ENCODE assay signal across 12 mouse cellular contexts in the genomic region with DNA sequence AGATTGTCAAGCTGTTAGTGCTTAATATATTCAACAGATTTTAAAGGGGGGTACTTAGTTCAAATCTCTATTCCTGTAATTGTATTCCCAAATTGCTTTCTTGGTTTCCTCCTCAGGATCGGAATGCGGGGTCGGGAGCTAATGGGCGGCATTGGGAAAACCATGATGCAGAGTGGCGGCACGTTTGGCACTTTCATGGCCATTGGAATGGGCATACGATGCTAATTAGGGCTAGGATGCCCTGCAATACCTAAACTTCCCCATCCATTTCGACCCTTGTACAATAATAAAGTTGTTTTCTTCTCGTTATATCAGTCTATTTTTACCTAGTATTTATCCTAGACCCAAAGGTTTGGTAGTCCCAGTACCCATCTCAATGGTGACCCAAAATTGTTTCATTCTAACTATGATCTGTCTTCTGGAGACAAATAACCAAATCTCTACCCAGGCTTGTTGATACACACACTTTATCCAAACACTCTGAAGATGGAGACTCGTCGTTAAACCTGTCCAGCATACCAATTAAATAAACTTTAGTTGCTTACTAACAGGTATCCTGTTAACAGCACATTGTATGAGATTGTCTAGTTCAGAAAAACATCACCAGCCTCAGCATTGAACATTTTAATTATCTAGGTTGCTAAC. TPM values are rescaled to one million over a fixed set of nuclear protein-coding genes. Genes with fewer than 3 reads are reported as not detected.
DNase-seq lines count a peak whose midpoint lies in the region; ATAC-seq and TF ChIP-seq lines count a peak whose summit lies in the region.
"Had no signal": no experiment of that assay in that cellular context is flagged by ENCODE, and none has a peak within 500 bp of the region (broad histone marks: within the 10 kb centered on the region; RNA-seq: fewer than 3 reads in every experiment).

No protein-coding gene starts in this region.

- 53% methylated on average over 11 of the region's 11 CpGs for WGBS in lung, embryonic 16.5 days
- WGBS in lung, postnatal 0 days = 51% methylated on average over 11 of the region's 11 CpGs
- WGBS in limb, embryonic 10.5 days = 68% methylated on average over 11 of the region's 11 CpGs
- 56% methylated on average over 11 of the region's 11 CpGs for WGBS in stomach, embryonic 15.5 days
- WGBS in thymus, adult 2 months = 90% methylated on average over 11 of the region's 11 CpGs

- H3K9ac ChIP-seq in lung, embryonic 16.5 days (ENCODE audit: low read length) = 0 out of 2 replicates have a peak overlapping the region, but pooled peaks have one; percentile 35
- no peak overlapping the region for H3K9ac ChIP-seq in lung, postnatal 0 days (replicated peaks; ENCODE audit: low read depth)
- no peak overlapping the region for H3K9ac ChIP-seq in stomach, embryonic 15.5 days

- no peak for TF ChIP-seq EP300 in lung, postnatal 0 days (IDR thresholded peaks at IDR 0.05)

- ATAC-seq in erythroblast, adult 5-6 weeks (replicated peaks; ENCODE audit: low FRiP score, poor library complexity, severe bottlenecking) = no peak
- ATAC-seq in lung, embryonic 16.5 days (ENCODE audit: low read depth) = no peak
- no peak for ATAC-seq in lung, postnatal 0 days
- no peak for ATAC-seq in stomach, embryonic 15.5 days (ENCODE audit: insufficient read depth, low FRiP score, low read depth)

- DNase-seq in lung, postnatal 0 days (ENCODE audit: low spot score) = no peak
- no peak for DNase-seq in limb, embryonic 10.5 days (ENCODE audit: low spot score)
- no peak for DNase-seq in embryo, embryonic 10.5 days (ENCODE audit: low spot score)
- no peak for DNase-seq in thymus, adult 2 months
- DNase-seq: adrenal gland, adult 8-10 months; kidney, adult 9 months; lung, postnatal 4 days; spleen, adult 18-20 months had no signal

- peak overlapping the region; percentile 71 for H3K4me2 ChIP-seq in lung, embryonic 16.5 days (ENCODE audit: low read depth, low read length)
- no peak overlapping the region for H3K4me2 ChIP-seq in lung, postnatal 0 days (replicated peaks; ENCODE audit: low read depth, low read length)
- H3K4me2 ChIP-seq in stomach, embryonic 15.5 days = peak overlapping the region; percentile 86

- H3K27me3 ChIP-seq in erythroblast, embryonic 14.5 days (ENCODE audit: control insufficient read depth) = no peaks in the 10 kb centered on the region
- H3K27me3 ChIP-seq in lung, embryonic 16.5 days (ENCODE audit: control insufficient read depth, insufficient read depth, low read depth, low read length) = no peaks in the 10 kb centered on the region
- H3K27me3 ChIP-seq in lung, postnatal 0 days (replicated peaks; ENCODE audit: insufficient read depth, low read length) = no peaks in the 10 kb centered on the region
- H3K27me3 ChIP-seq in limb, embryonic 10.5 days (ENCODE audit: low read depth, poor library complexity, severe bottlenecking) = no peaks in the 10 kb centered on the region
- no peaks in the 10 kb centered on the region for H3K27me3 ChIP-seq in stomach, embryonic 15.5 days (replicated peaks)
- H3K27me3 ChIP-seq in thymus, adult 2 months (ENCODE audit: control insufficient read depth, insufficient read depth, low read length) = no peaks in the 10 kb centered on the region

- no peak for TF ChIP-seq CTCF in lung, postnatal 0 days (IDR thresholded peaks at IDR 0.05)
- TF ChIP-seq CTCF in thymus, adult 2 months (IDR thresholded peaks at IDR 0.05; ENCODE audit: borderline replicate concordance, control insufficient read depth, extremely low read depth, insufficient read depth, low read length, poor library complexity) = no peak

- TF ChIP-seq POLR2A in thymus, adult 2 months (IDR thresholded peaks at IDR 0.05; ENCODE audit: control insufficient read depth, extremely low read depth, insufficient read depth, low read length, poor library complexity) = no peak

- peaks cover 68% of the 10 kb centered on the region for H3K36me3 ChIP-seq in erythroblast, embryonic 14.5 days (ENCODE audit: control insufficient read depth)
- peaks cover 23% of the 10 kb centered on the region for H3K36me3 ChIP-seq in lung, embryonic 16.5 days (ENCODE audit: control insufficient read depth, insufficient read depth, low read length)
- peaks cover 29% of the 10 kb centered on the region for H3K36me3 ChIP-seq in lung, postnatal 0 days (ENCODE audit: insufficient read depth, low read length)
- peaks cover 52% of the 10 kb centered on the region for H3K36me3 ChIP-seq in limb, embryonic 10.5 days
- peaks cover 30% of the 10 kb centered on the region for H3K36me3 ChIP-seq in stomach, embryonic 15.5 days
- H3K36me3 ChIP-seq in thymus, adult 2 months (ENCODE audit: control insufficient read depth, insufficient read depth, low read length) = peaks cover 42% of the 10 kb centered on the region

- H3K9me3 ChIP-seq in erythroblast, embryonic 14.5 days (ENCODE audit: control insufficient read depth, low read length) = 0 out of 2 replicates have a peak, but pooled peaks cover 5% of the 10 kb centered on the region
- H3K9me3 ChIP-seq in lung, embryonic 16.5 days (ENCODE audit: control insufficient read depth, low read length) = no peaks in the 10 kb centered on the region
- no peaks in the 10 kb centered on the region for H3K9me3 ChIP-seq in lung, postnatal 0 days (ENCODE audit: low read length)
- no peaks in the 10 kb centered on the region for H3K9me3 ChIP-seq in limb, embryonic 10.5 days (replicated peaks)
- H3K9me3 ChIP-seq in stomach, embryonic 15.5 days = no peaks in the 10 kb centered on the region

- H3K4me3 ChIP-seq in erythroblast, embryonic 14.5 days (replicated peaks) = peak overlapping the region; percentile 79
- no peak overlapping the region for H3K4me3 ChIP-seq in lung, embryonic 16.5 days (ENCODE audit: low read length)
- no peak overlapping the region for H3K4me3 ChIP-seq in lung, postnatal 0 days (ENCODE audit: low read depth, low read length)
- H3K4me3 ChIP-seq in limb, embryonic 10.5 days = peak overlapping the region; percentile 81; the same call in 1 of the 2 replicates
- H3K4me3 ChIP-seq in stomach, embryonic 15.5 days (replicated peaks) = no peak overlapping the region; the same call in 1 of the 2 replicates
- H3K4me3 ChIP-seq in thymus, adult 2 months (ENCODE audit: control insufficient read depth, insufficient read depth, low read length) = no peak overlapping the region

- H3K27ac ChIP-seq in lung, embryonic 16.5 days (ENCODE audit: low read length) = no peak overlapping the region
- H3K27ac ChIP-seq in lung, postnatal 0 days (ENCODE audit: low read length) = no peak overlapping the region
- no peak overlapping the region for H3K27ac ChIP-seq in limb, embryonic 10.5 days
- no peak overlapping the region for H3K27ac ChIP-seq in stomach, embryonic 15.5 days
- no peak overlapping the region for H3K27ac ChIP-seq in thymus, adult 2 months (ENCODE audit: control insufficient read depth, insufficient read depth, low read length)

- peaks cover 32% of the 10 kb centered on the region for H3K4me1 ChIP-seq in erythroblast, embryonic 14.5 days (ENCODE audit: control insufficient read depth)
- H3K4me1 ChIP-seq in lung, embryonic 16.5 days (replicated peaks; ENCODE audit: control insufficient read depth, insufficient read depth, low read length) = peaks cover 4% of the 10 kb centered on the region
- peaks cover 4% of the 10 kb centered on the region for H3K4me1 ChIP-seq in lung, postnatal 0 days (ENCODE audit: insufficient read depth, low read depth, low read length)
- peaks cover 10% of the 10 kb centered on the region for H3K4me1 ChIP-seq in limb, embryonic 10.5 days
- H3K4me1 ChIP-seq in stomach, embryonic 15.5 days = peaks cover 5% of the 10 kb centered on the region; the same call in 1 of the 2 replicates
- peaks cover 3% of the 10 kb centered on the region for H3K4me1 ChIP-seq in thymus, adult 2 months (replicated peaks; ENCODE audit: control insufficient read depth, insufficient read depth, low read length)

RNA-seq across cellular contexts. Expression of gene Nfs1, which starts 1.6 kb away (rescaled TPM):
- 3.2 and 3.4 TPM in 2 replicates for polyA plus RNA-seq in erythroblast, embryonic 14.5 days (2012)
- 6.3 and 17.8 TPM in 2 replicates for total RNA-seq in erythroblast, adult 5-6 weeks (2015; ENCODE audit: low replicate concordance)
- total RNA-seq in erythroblast, adult 5-6 weeks (2017; ENCODE audit: low replicate concordance) = 12.8 and 13.7 TPM in 2 replicates
- polyA plus RNA-seq in lung, embryonic 16.5 days (2015; fragmentation: Nextera tagmentation; extraction: Ambion mirVana) = 41.0 and 43.6 TPM in 2 replicates
- polyA plus RNA-seq in lung, postnatal 0 days (2015; fragmentation: Nextera tagmentation; extraction: Ambion mirVana) = 33.7 and 34.0 TPM in 2 replicates
- polyA plus RNA-seq in limb, embryonic 10.5 days (2016; fragmentation: Nextera tagmentation; extraction: Ambion mirVana) = 38.2 and 43.2 TPM in 2 replicates
- polyA plus RNA-seq in stomach, embryonic 15.5 days (2015; fragmentation: Nextera tagmentation; extraction: Ambion mirVana) = 50.0 and 54.2 TPM in 2 replicates
- 52.7 and 53.8 TPM in 2 replicates for polyA plus RNA-seq in thymus, adult 2 months (2012; rRNA removed)

RNA-seq across cellular contexts. Expression of gene Romo1, which starts 1.8 kb away (rescaled TPM):
- polyA plus RNA-seq in erythroblast, embryonic 14.5 days (2012) = 41.6 and 50.1 TPM in 2 replicates
- 25.4 and 29.3 TPM in 2 replicates for total RNA-seq in erythroblast, adult 5-6 weeks (2015; ENCODE audit: low replicate concordance)
- 12.7 TPM in 1 of 2 replicates, not detected in the other for total RNA-seq in erythroblast, adult 5-6 weeks (2017; ENCODE audit: low replicate concordance)
- polyA plus RNA-seq in lung, embryonic 16.5 days (2015; fragmentation: Nextera tagmentation; extraction: Ambion mirVana) = 338 and 368 TPM in 2 replicates
- 316 and 344 TPM in 2 replicates for polyA plus RNA-seq in lung, postnatal 0 days (2015; fragmentation: Nextera tagmentation; extraction: Ambion mirVana)
- polyA plus RNA-seq in limb, embryonic 10.5 days (2016; fragmentation: Nextera tagmentation; extraction: Ambion mirVana) = 380 and 410 TPM in 2 replicates
- polyA plus RNA-seq in stomach, embryonic 15.5 days (2015; fragmentation: Nextera tagmentation; extraction: Ambion mirVana) = 350 and 376 TPM in 2 replicates
- polyA plus RNA-seq in thymus, adult 2 months (2012; rRNA removed) = 214 and 241 TPM in 2 replicates

RNA-seq across cellular contexts. Expression of gene Gm28036, which starts 18.7 kb away (rescaled TPM):
- polyA plus RNA-seq in erythroblast, embryonic 14.5 days (2012) = 0.01 TPM in 1 of 2 replicates, not detected in the other
- 0.42 and 15.8 TPM in 2 replicates for total RNA-seq in erythroblast, adult 5-6 weeks (2015; ENCODE audit: low replicate concordance)
- total RNA-seq in erythroblast, adult 5-6 weeks (2017; ENCODE audit: low replicate concordance) = 5.3 and 14.0 TPM in 2 replicates
- 20.7 and 21.4 TPM in 2 replicates for polyA plus RNA-seq in lung, embryonic 16.5 days (2015; fragmentation: Nextera tagmentation; extraction: Ambion mirVana)
- polyA plus RNA-seq in lung, postnatal 0 days (2015; fragmentation: Nextera tagmentation; extraction: Ambion mirVana) = 5.2 and 5.6 TPM in 2 replicates
- polyA plus RNA-seq in limb, embryonic 10.5 days (2016; fragmentation: Nextera tagmentation; extraction: Ambion mirVana) = 15.9 and 26.5 TPM in 2 replicates
- 12.6 and 12.9 TPM in 2 replicates for polyA plus RNA-seq in stomach, embryonic 15.5 days (2015; fragmentation: Nextera tagmentation; extraction: Ambion mirVana)
- polyA plus RNA-seq in thymus, adult 2 months (2012; rRNA removed) = 7.1 and 7.5 TPM in 2 replicates

RNA-seq across cellular contexts. Expression of gene Rbm12, which starts 33.8 kb away (rescaled TPM):
- polyA plus RNA-seq in erythroblast, embryonic 14.5 days (2012) = 0.28 and 0.31 TPM in 2 replicates
- total RNA-seq in erythroblast, adult 5-6 weeks (2015; ENCODE audit: low replicate concordance) = 21.1 and 22.7 TPM in 2 replicates
- total RNA-seq in erythroblast, adult 5-6 weeks (2017; ENCODE audit: low replicate concordance) = 8.8 and 9.5 TPM in 2 replicates
- 24.6 and 31.3 TPM in 2 replicates for polyA plus RNA-seq in lung, embryonic 16.5 days (2015; fragmentation: Nextera tagmentation; extraction: Ambion mirVana)
- polyA plus RNA-seq in lung, postnatal 0 days (2015; fragmentation: Nextera tagmentation; extraction: Ambion mirVana) = 10.1 and 10.7 TPM in 2 replicates
- 53.9 and 55.4 TPM in 2 replicates for polyA plus RNA-seq in limb, embryonic 10.5 days (2016; fragmentation: Nextera tagmentation; extraction: Ambion mirVana)
- 18.4 and 27.0 TPM in 2 replicates for polyA plus RNA-seq in stomach, embryonic 15.5 days (2015; fragmentation: Nextera tagmentation; extraction: Ambion mirVana)
- 67.2 and 72.4 TPM in 2 replicates for polyA plus RNA-seq in thymus, adult 2 months (2012; rRNA removed)

RNA-seq across cellular contexts. Expression of gene Cpne1, which starts 33.8 kb away (rescaled TPM):
- 1.1 and 2.0 TPM in 2 replicates for polyA plus RNA-seq in erythroblast, embryonic 14.5 days (2012)
- 13.2 and 13.6 TPM in 2 replicates for total RNA-seq in erythroblast, adult 5-6 weeks (2015; ENCODE audit: low replicate concordance)
- 6.4 and 16.7 TPM in 2 replicates for total RNA-seq in erythroblast, adult 5-6 weeks (2017; ENCODE audit: low replicate concordance)
- polyA plus RNA-seq in lung, embryonic 16.5 days (2015; fragmentation: Nextera tagmentation; extraction: Ambion mirVana) = 71.0 and 75.1 TPM in 2 replicates
- polyA plus RNA-seq in lung, postnatal 0 days (2015; fragmentation: Nextera tagmentation; extraction: Ambion mirVana) = 38.3 and 42.3 TPM in 2 replicates
- polyA plus RNA-seq in limb, embryonic 10.5 days (2016; fragmentation: Nextera tagmentation; extraction: Ambion mirVana) = 75.7 and 81.6 TPM in 2 replicates
- polyA plus RNA-seq in stomach, embryonic 15.5 days (2015; fragmentation: Nextera tagmentation; extraction: Ambion mirVana) = 51.6 and 52.9 TPM in 2 replicates
- 237 and 273 TPM in 2 replicates for polyA plus RNA-seq in thymus, adult 2 months (2012; rRNA removed)

Comparison
In these comparisons a context has a peak if more than half of its experiments do, and no peak if none do; other contexts are left out.
1. H3K4me3 ChIP-seq: peak in erythroblast, embryonic 14.5 days (single experiment) and limb, embryonic 10.5 days (single experiment); none in lung, embryonic 16.5 days (single experiment), lung, postnatal 0 days (single experiment), stomach, embryonic 15.5 days (single experiment) and thymus, adult 2 months (single experiment).